8 mouse cellular contexts compared by ENCODE assay signal in the genomic region with DNA sequence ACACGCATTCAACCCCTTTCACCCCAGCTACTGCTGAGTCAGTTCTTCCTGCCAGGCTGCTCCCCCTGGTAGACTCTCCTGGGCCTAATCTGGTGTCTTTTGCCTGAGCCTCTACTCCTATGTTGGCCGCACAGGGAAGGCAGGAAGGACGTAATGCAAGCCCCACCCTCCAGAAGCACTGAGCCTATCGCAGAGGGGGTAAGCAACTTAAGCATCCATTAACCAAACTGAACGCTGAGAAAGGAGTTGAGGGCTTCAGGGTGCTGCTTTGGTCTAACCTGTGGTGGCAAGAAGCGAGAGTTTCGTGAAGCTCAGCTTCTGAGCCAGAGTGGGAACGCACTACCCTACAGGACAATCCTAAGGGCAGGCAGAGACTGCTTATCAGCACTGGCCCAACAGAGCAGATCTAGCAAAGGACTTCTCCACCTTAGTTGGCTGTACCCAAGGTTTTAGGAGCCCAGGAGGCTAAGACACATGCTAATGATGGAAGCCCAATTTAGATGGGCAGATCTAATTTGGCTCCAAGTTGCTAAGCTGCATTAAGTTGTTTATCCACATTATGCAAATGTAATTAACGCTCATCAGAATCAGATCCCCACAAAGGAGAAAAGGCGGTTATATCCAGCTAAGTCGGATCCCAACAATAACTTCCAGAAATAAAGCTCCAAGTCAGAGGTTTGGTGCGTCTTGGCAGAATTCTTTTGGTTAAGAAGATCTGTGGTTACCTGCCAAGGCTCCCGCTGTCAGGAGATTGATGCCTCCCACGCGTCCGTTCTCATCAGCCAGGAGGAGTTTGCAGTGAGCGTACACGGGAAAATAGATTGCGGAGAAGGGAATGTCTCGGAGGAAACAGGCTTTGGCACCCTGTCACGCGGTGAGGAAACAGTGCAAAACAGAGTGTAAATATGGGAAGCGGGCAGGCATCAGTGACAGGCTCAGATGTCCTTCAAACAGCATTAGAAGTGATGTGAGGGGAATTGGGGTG.
DNase-seq lines count a peak whose midpoint lies in the region; ATAC-seq and TF ChIP-seq lines count a peak whose summit lies in the region.
"Had no signal": no experiment of that assay in that cellular context is flagged by ENCODE, and none has a peak within 500 bp of the region (broad histone marks: within the 10 kb centered on the region; RNA-seq: fewer than 3 reads in every experiment).

No protein-coding gene starts in this region.

- 0 out of 2 replicates have a peak overlapping the region, but pooled peaks have one; percentile 49 for H3K27ac ChIP-seq in neural tube, embryonic 13.5 days (replicated peaks)
- no peak overlapping the region for H3K27ac ChIP-seq in forebrain, postnatal 0 days (ENCODE audit: low read depth, low read length)

- TF ChIP-seq CTCF in forebrain, postnatal 0 days (IDR thresholded peaks at IDR 0.05; ENCODE audit: low read depth): no peak

- peaks cover 41% of the 10 kb centered on the region for H3K36me3 ChIP-seq in neural tube, embryonic 13.5 days
- H3K36me3 ChIP-seq in forebrain, postnatal 0 days (ENCODE audit: insufficient read depth): peaks cover 45% of the 10 kb centered on the region

- no peak overlapping the region for H3K4me3 ChIP-seq in neural tube, embryonic 13.5 days
- H3K4me3 ChIP-seq in forebrain, postnatal 0 days (ENCODE audit: low read depth, low read length): no peak overlapping the region

- no peaks in the 10 kb centered on the region for H3K27me3 ChIP-seq in neural tube, embryonic 13.5 days
- H3K27me3 ChIP-seq in forebrain, postnatal 0 days (ENCODE audit: insufficient read depth, low read length): no peaks in the 10 kb centered on the region

- no peak overlapping the region for H3K9ac ChIP-seq in neural tube, embryonic 13.5 days
- H3K9ac ChIP-seq in forebrain, postnatal 0 days: no peak overlapping the region

- WGBS in neural tube, embryonic 13.5 days: 66% methylated on average over 23 of the region's 23 CpGs
- 44% methylated on average over 23 of the region's 23 CpGs for WGBS in forebrain, postnatal 0 days

- H3K9me3 ChIP-seq in neural tube, embryonic 13.5 days: no peaks in the 10 kb centered on the region
- no peaks in the 10 kb centered on the region for H3K9me3 ChIP-seq in forebrain, postnatal 0 days (ENCODE audit: low read length)

- H3K4me2 ChIP-seq in neural tube, embryonic 13.5 days: no peak overlapping the region
- H3K4me2 ChIP-seq in forebrain, postnatal 0 days (ENCODE audit: low read depth): no peak overlapping the region
- H3K4me2 ChIP-seq: liver, embryonic 11.5 days had no signal

- no peak for ATAC-seq in neural tube, embryonic 13.5 days (ENCODE audit: low read depth)
- ATAC-seq in forebrain, postnatal 0 days: peak; percentile 55

- DNase-seq in neural tube, embryonic 10.5 days (ENCODE audit: extremely low spot score, low spot score): no peak
- DNase-seq in cerebellum, adult 11-12 months: peak; percentile 83
- peak; percentile 47 for DNase-seq in forebrain, postnatal 0 days
- DNase-seq in right cerebral cortex, postnatal 10 days (ENCODE audit: low spot score in 2 of 2): peak; percentile 72 to 76
- DNase-seq in gastrocnemius, adult 18-20 months (ENCODE audit: low spot score): no peak
- no peak for DNase-seq in heart, postnatal 36 days

- peaks cover 15% of the 10 kb centered on the region for H3K4me1 ChIP-seq in neural tube, embryonic 13.5 days (replicated peaks)
- no peaks in the 10 kb centered on the region for H3K4me1 ChIP-seq in forebrain, postnatal 0 days (ENCODE audit: insufficient read depth)

- intact Hi-C loops in heart, postnatal 36 days (cut with DNase I): loop anchor here (10.0 kb wide), 1 partner anchor 124 kb away; no protein-coding TSS in a partner anchor

Comparison
In these comparisons a context has a peak if more than half of its experiments do, and no peak if none do; other contexts are left out.
1. DNase-seq: peak in cerebellum, adult 11-12 months (single experiment), forebrain, postnatal 0 days (single experiment) and right cerebral cortex, postnatal 10 days (2 of 2); none in neural tube, embryonic 10.5 days (single experiment), gastrocnemius, adult 18-20 months (single experiment) and heart, postnatal 36 days (0 of 2).